Mouse (Mus musculus): Measurements from ENCODE around the gene Csnk2a1.

DNA sequence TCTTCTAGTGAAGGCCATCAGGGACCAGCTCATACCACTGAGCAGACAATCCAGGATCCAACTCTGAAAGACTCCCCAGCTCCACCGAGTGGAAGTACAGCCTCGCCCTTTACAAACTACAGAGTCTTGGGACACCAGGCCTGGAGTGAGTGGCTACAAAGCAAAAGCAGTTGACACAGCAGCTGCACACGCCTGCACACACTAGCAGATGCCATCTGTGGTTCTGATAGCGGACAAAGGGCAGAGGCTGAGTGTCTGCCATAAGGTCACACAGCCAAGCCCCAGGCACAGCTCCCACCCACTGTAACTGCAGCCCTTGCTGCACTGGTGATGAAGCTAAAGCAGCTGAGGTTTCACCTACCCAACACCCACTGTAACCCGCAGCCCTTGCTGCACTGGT is 94.9 kb downstream of the Csnk2a1 start:
- TF ChIP-seq POLR2A (IDR thresholded peaks at IDR 0.05; ENCODE audit: borderline replicate concordance, insufficient read depth, low read length) = no peak
- TF ChIP-seq CTCF (IDR thresholded peaks at IDR 0.05; ENCODE audit: borderline replicate concordance, insufficient read depth, low read depth, low read length) = no peak
